Mouse (Mus musculus) regulatory T cell (primary cell): ENCODE results near the gene Adamts18.

Experiments
- in situ Hi-C: fragments of 300-600 bp; cut with MboI, MseI; formaldehyde crosslinking; loops from one replicate; pipeline ENCODE4 v1.15.1; 2025; ENCODE audit warnings: high pct_unique_total_duplicates

Adamts18 gene

DNA sequence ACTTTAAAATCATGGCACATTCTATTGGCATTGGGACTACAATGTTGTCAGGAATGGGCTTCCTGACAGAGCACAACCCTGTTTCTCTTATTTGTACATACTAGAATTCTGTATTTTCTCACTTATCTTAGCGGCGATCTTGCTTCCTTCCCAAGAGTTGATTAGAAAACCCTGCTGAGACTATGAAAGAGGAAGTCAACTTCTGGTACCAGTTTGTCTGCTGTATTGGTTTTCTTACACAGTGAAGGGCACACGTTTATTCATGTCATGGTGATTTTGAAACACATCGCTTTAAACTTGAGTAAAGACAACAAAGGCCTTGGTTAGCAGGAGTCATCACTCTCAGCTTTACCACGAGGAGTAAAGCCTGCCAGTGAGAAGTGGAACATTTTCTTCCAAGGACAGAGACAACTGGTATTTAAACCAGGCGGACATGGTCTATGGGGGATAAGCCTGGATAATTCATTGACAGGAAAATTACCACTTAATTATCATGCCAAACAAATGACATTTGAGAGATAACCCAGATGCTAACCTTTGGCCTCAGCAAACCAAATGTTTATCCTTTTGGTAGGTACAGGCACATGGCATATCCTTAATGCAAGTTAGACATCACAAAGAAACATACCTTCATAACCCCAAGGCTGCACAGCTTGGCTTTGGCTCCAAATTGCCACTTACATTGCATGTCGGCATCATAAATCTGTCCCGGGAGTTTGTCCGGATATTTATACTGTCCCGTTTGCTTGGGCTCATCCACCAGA is 84.8 kb downstream of the Adamts18 start:
- in situ Hi-C loops, result no loop called here

DNA sequence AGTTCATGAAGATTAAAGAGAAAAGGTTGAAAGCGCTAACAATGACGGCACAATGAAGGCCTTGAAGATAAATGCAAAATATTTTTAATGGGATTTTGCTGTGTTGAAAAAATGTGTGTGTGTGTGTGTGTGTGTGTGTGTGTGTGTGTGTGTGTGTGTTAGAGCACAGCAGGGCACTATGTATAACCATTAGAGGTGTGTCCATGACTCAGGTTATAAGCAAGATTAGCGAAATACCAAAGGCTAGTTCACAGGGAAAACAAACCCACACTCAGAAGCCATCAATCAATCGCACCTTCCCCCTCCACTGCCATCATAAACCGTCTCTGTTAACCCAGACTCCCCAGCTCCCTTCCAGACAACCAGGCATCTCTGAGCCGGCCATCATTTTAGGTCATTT is 86.4 kb downstream of the Adamts18 start:
- in situ Hi-C loops, result no loop called here

- in situ Hi-C loops, result no loop called here
These were observed 92.7 kb downstream of the Adamts18 start for GRCm38 (mm10) chr8:113755866-113756265.

DNA sequence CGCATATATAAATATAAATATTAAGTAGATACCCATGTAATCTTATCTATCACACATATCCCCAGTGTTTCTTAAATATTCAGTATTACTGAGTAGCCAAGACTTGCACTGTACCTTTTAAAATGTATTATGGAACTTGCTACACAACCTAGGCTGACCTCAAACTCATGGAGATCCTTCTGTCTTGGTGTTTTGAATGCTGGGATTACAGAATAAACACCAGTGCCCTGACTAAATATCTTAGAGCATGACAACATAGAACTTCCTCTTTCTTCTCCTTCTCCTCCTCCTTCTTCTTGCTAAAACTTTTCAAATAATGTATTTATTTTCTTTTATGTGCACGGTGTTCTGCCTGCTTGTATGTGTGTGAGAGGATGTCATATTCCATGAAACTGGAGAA is 95.4 kb downstream of the Adamts18 start:
- in situ Hi-C loops, result no loop called here

- in situ Hi-C loops, result no loop called here
These were observed 96.2 kb downstream of the Adamts18 start for GRCm38 (mm10) chr8:113752349-113752748.

GRCm38 (mm10) chr8:113735496-113736060 is 113.0 kb downstream of the Adamts18 start:
- in situ Hi-C loops, result no loop called here

DNA sequence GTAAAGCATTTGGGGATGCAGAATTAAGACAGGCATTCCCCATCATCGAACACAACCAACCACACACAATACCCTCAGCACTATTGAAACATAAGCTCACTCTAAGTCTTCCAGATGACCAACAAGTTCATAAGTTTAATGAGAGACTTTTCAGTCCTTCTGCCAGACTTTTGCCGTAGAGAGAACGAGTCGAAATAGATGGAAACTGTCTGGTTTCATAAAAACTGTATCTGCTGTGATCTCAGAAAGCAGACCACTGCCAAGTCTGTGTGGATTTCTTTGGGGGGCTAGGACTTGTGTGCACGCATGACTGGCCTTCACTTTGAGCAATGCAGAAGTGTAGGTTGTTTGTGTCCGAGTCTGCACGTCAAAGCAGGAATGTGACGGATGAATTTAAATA is 123.2 kb downstream of the Adamts18 start:
- in situ Hi-C loops, result no loop called here

DNA sequence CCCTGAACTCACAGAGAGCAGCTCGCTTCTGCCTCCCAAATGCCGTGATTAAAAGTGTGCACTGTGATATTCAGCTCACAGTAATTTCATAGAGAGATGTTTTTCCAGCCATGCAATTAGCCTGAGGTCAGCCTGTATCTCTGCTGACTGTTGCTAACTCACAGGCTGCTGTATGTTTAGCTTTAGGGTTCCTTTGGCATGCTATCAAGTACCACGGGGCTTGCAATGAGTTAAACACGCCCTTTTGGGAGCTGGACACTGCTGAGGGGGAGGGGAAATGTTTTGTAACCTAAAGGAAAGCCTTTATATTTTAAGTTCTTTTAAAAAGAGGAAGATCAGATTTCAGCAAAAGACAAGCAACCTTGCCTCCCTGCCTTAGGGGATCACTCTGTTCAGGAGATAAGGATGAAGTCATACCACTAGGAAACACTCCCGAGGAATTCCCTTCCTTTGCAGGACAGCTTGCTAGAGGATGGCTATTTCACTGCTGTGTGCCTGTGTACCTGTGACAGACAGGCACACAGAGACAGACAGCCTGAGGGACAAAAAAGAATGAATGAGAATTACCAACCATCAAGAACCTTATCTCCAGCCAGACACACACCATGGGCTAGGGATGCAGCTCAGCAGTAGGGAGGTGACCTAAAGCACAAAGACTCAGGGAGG is 124.5 kb downstream of the Adamts18 start:
- in situ Hi-C loops, result no loop called here

DNA sequence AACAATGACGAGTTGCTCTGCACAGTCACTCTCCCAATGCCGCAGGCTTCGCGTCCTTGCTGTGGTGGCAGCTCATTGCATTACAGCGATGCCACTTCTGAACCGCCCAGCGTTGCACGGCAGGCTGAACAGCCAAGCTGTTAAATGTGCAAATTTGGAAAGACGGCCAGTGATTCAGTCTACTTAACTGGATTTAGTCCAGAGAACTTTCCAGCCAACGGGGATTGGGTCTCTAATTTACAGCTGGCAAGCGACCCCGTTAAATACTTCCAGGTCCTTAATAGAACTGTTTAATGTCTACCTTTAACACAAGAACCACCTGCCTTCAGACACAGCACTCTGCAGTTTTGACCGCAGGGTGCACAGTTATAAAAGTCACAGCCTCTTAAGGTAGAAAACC is 127.1 kb downstream of the Adamts18 start:
- in situ Hi-C loops, result no loop called here

DNA sequence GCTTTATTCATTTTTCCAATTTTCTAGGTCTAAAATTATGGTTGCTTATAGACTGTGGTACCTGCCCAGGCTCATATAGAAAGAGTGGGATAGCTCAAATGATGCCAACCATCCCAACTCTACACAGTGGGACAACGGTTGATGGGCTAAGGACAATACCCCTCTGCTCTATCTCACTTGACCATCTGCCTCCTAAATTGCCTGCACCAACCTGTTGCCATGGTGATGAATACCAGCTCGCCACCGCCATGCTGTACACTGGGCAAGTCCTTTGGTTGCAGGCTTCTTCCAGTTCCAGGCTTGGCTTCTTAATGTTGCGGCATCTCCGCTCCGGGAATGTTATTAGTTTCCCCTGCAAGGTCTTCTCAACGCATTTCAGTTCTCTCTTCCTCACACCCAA is 143.6 kb downstream of the Adamts18 start:
- in situ Hi-C loops, result no loop called here

- in situ Hi-C loops, result no loop called here
These were observed 156.8 kb downstream of the Adamts18 start for GRCm38 (mm10) chr8:113691622-113692343.

GRCm38 (mm10) chr8:113688543-113688915 is 160.0 kb downstream of the Adamts18 start:
- in situ Hi-C loops, result no loop called here

DNA sequence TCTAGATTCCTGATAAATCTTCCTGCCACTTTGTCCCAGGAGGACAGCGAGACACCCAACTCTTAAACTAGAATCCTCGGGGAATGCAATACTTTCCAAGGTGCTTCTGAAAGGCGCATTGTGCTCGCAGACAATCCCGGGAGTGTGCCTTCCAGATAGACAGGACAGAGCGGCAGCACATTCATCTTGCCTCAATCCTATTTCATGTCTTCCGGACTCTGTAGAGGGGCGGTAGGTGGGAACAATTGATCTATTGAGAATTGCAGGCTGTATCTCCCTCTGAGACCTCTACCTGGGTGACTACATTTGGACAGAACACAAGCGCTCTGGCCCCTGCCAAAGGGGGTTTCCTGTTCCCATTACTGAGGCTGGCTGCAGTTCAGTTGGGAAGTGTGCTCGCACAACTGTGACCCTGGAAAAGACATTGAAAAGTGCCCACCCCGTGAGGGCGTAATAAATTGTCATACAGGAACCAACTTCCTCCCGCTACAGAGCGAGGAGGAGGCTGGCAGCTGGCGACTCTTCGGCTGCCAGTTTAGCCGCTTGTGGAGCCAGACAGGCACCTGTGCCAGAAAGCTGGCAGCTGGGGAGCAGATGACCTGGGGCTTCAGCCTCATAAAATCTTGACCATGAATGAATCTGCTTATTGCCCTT is 160.5 kb downstream of the Adamts18 start:
- in situ Hi-C loops, result no loop called here

DNA sequence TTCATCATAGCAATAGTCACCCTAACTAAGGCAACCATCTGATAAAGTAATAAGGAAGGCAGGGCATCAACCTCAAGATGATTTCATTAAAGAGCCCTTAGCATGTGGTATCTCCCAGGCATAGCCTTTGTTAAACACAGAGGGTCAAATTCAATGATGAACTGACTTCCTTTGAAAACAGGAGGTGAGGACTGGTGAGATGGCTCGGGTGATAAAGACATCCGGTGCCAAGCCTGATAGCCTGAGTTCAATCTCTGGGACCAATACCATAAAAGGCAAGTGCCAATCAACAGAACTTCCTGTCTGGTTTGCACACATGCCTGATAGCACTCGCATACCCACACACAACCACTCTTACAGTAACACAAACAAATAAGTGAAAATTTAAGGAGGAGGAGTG is 169.2 kb downstream of the Adamts18 start:
- in situ Hi-C loops, result loop anchor here (10.0 kb wide), 1 partner anchor 945 kb away; no protein-coding TSS in a partner anchor

DNA sequence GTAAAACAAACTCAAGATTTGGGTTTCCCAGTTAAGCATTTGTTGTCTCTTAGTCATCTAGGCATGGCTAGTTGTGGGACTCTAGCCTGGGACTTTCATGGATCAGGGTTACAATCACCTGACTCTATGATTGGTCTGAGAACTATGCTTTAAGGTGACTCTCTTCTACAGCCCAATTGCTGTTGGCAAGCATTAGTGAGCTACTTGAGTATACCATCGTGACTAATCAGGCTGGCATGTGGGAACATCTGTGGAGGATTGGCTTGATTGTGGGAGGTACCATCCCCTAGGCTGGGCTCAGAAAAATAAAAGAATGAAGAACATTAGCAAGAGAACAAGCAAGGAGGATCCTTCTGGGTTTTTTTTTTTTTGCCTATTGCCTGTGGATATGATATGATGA is 171.7 kb downstream of the Adamts18 start:
- in situ Hi-C loops, result loop anchor here (10.0 kb wide), 1 partner anchor 948 kb away; no protein-coding TSS in a partner anchor

DNA sequence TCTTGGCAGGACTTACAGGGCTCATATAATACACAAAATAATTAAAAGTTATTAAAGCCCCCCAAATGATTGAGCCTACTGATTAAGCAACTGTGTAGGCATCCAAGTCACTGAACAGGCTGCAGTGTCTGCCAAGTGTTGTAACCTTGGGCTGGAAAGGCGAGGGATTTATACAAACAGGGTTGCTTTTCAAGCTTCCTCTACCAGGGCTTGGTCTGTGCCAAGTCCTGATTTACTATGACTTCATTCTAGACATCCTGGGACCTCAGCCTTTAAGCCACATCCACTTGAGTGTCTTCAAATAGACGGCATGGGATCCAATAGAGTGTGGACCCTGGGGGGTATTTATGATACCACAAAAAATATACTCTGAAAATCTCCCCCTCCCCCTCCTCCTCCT is 173.3 kb downstream of the Adamts18 start:
- in situ Hi-C loops, result loop anchor here (10.0 kb wide), 1 partner anchor 950 kb away; no protein-coding TSS in a partner anchor

- in situ Hi-C loops, result loop anchor here (10.0 kb wide), 1 partner anchor 950 kb away; no protein-coding TSS in a partner anchor
These were observed 173.9 kb downstream of the Adamts18 start for GRCm38 (mm10) chr8:113674611-113675010.

GRCm38 (mm10) chr8:113673300-113673699 is 175.2 kb downstream of the Adamts18 start:
- in situ Hi-C loops, result loop anchor here (10.0 kb wide), 1 partner anchor 952 kb away; no protein-coding TSS in a partner anchor

GRCm38 (mm10) chr8:113672599-113673255 is 175.8 kb downstream of the Adamts18 start:
- in situ Hi-C loops, result loop anchor here (10.0 kb wide), 1 partner anchor 952 kb away; no protein-coding TSS in a partner anchor

- in situ Hi-C loops, result loop anchor here (5.0 to 10.0 kb wide), 3 partner anchors 312 to 955 kb away; no protein-coding TSS in a partner anchor
These were observed 178.6 kb downstream of the Adamts18 start for GRCm38 (mm10) chr8:113669924-113670323.
